Mouse (Mus musculus): ENCODE results near the gene Thbs4.

Thbs4 gene

GRCm38 (mm10) chr13:92717851-92718665 is 76.6 kb downstream of the Thbs4 start:
- no peak for DNase-seq (ENCODE audit: low spot score in 2 of 2)

GRCm38 (mm10) chr13:92712619-92713018 is 82.0 kb downstream of the Thbs4 start:
- DNase-seq (ENCODE audit: low spot score in 2 of 2) = no peak

- DNase-seq (ENCODE audit: low spot score in 2 of 2) = no peak
These were observed 82.8 kb downstream of the Thbs4 start for GRCm38 (mm10) chr13:92711821-92712220.

GRCm38 (mm10) chr13:92710361-92710760 is 84.3 kb downstream of the Thbs4 start:
- no peak for DNase-seq (ENCODE audit: low spot score in 2 of 2)

GRCm38 (mm10) chr13:92709535-92709934 is 85.1 kb downstream of the Thbs4 start:
- DNase-seq (ENCODE audit: low spot score in 2 of 2) = no peak

GRCm38 (mm10) chr13:92708466-92708865 is 86.2 kb downstream of the Thbs4 start:
- DNase-seq (ENCODE audit: low spot score in 2 of 2) = no peak

GRCm38 (mm10) chr13:92707941-92708340 is 86.7 kb downstream of the Thbs4 start:
- no peak for DNase-seq (ENCODE audit: low spot score in 2 of 2)

- DNase-seq (ENCODE audit: low spot score in 2 of 2) = no peak
These were observed 88.1 kb downstream of the Thbs4 start for GRCm38 (mm10) chr13:92706342-92707061.

- no peak for DNase-seq (ENCODE audit: low spot score in 2 of 2)
These were observed 89.5 kb downstream of the Thbs4 start for GRCm38 (mm10) chr13:92705016-92705535.

- DNase-seq (ENCODE audit: low spot score in 2 of 2) = no peak
These were observed 90.4 kb downstream of the Thbs4 start for GRCm38 (mm10) chr13:92704189-92704588.

- no peak for DNase-seq (ENCODE audit: low spot score in 2 of 2)
These were observed 91.2 kb downstream of the Thbs4 start for GRCm38 (mm10) chr13:92703241-92704027.

GRCm38 (mm10) chr13:92702035-92702434 is 92.6 kb downstream of the Thbs4 start:
- DNase-seq (ENCODE audit: low spot score in 2 of 2) = no peak
